Mouse (Mus musculus): Measurements from ENCODE around the gene Hist1h2bq. TPM values are rescaled to one million over a fixed set of nuclear protein-coding genes. Genes with fewer than 3 reads are reported as not detected.

Hist1h2bq gene
- polyA plus RNA-seq, 1 experiment from 2014 or later: 3.0 TPM

DNA sequence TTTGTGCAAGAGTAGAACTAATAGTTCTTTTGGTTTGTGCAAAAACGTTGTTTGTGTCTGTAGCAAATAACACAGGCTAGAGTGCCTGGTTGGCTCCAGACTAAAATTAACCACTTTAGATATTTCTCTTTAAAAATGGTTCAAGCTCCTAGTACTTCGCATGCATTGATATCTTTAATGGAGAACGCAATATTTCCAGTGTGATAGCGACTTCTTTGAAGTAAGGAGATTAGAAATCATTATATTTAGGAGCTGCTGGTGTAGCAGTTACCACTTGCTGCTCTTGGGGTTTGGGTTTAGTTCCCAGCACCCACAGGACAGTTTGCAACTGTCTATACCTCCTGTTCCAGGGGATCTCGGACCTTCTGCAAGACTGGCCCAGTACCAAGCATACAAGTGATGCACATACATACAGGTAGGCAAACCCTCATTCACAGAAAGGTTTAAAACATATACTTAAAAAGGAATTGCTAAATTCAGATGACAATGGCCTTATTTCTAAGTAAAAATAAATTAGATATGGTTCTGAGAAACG lies 28.9 kb downstream of the Hist1h2bq start:
- no peak for ATAC-seq
- H3K4me1 ChIP-seq (ENCODE audit: insufficient read depth, low read depth, low read length): peaks cover 10% of the 10 kb centered on the region; the same call in 1 of the 2 replicates
- no peak overlapping the region for H3K27ac ChIP-seq (ENCODE audit: low read length)
- DNase-seq (ENCODE audit: low spot score): no peak
- H3K4me2 ChIP-seq (replicated peaks; ENCODE audit: low read depth, low read length): peak overlapping the region; percentile 95
- H3K36me3 ChIP-seq (ENCODE audit: insufficient read depth, low read length): no peaks in the 10 kb centered on the region
- H3K9me3 ChIP-seq (ENCODE audit: low read length): no peaks in the 10 kb centered on the region
- peak overlapping the region; percentile 63; the same call in 1 of the 2 replicates for H3K9ac ChIP-seq (replicated peaks; ENCODE audit: low read depth)
- no peaks in the 10 kb centered on the region for H3K27me3 ChIP-seq (replicated peaks; ENCODE audit: insufficient read depth, low read length)
- TF ChIP-seq EP300 (IDR thresholded peaks at IDR 0.05) (no peak), CTCF (IDR thresholded peaks at IDR 0.05) (no peak)
- whole genome bisulfite sequencing: 32% methylated on average over 6 of the region's 6 CpGs
- H3K4me3 ChIP-seq (ENCODE audit: low read depth, low read length): peak overlapping the region; percentile 52; the same call in 1 of the 2 replicates

DNA sequence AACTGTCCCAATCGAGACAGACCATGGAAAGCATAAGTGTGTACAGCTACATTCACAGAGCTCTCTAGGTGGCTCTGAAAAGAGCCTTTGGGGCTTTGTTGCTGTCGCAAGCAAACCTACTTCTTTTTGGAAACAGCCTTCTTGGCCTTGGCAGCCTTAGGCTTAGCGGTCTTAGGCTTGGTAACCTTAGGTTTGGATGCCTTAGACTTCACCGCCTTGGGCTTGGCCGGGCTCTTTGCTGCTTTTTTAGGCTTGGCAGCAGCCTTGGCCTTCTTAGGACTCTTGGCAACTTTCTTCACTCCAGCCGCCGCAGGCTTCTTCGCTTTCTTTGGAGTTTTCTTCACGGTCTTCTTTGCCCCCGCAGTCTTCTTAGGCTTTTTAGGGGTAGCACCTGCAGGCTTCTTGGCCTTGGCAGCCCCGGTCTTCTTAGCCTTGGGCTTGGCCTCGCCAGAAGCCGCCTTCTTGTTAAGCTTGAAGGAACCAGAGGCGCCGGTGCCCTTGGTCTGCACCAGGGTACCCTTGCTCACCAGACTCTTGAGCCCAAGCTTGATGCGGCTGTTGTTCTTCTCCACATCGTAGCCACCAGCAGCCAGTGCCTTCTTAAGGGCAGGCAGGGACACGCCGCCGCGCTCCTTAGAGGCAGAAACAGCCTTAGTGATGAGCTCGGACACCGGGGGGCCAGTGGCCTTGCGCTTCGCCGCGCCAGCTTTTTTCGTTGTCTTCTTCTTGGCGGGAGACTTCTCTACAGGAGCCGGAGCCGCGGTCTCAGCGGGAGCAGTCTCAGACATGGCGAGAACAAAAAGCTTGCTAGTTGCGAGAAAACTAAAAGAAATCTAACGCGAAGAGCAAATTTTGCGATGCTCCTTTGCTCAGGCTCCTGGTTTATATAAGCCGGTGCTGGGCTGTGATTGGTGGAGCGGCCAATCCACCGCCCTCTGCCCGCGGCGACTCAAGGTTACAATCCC lies 29.9 kb downstream of the Hist1h2bq start, which contains the start of gene Hist1h1b:
Gene Hist1h1b (minus strand): TSS at position 859 of the 965 bp plus-strand sequence.
- H3K4me2 ChIP-seq (replicated peaks; ENCODE audit: low read depth, low read length): peak within 1 kb of the TSS; percentile 95
- peaks cover 10% of the 10 kb centered on the region; the same call in 1 of the 2 replicates for H3K4me1 ChIP-seq (ENCODE audit: insufficient read depth, low read depth, low read length)
- peak within 1 kb of the TSS; percentile 52 for H3K4me3 ChIP-seq (ENCODE audit: low read depth, low read length)
- TF ChIP-seq CTCF (IDR thresholded peaks at IDR 0.05): no peak
- TF ChIP-seq EP300 (IDR thresholded peaks at IDR 0.05): no peak
- peak within 1 kb of the TSS; percentile 63 for H3K9ac ChIP-seq (replicated peaks; ENCODE audit: low read depth)
- no peaks in the 10 kb centered on the region for H3K27me3 ChIP-seq (replicated peaks; ENCODE audit: insufficient read depth, low read length)
- WGBS: under 1% methylated on average over 44 of the region's 44 CpGs
- DNase-seq (ENCODE audit: low spot score): peak; percentile 72
- peak within 1 kb of the TSS; percentile 86 for H3K27ac ChIP-seq (ENCODE audit: low read length)
- ATAC-seq: peak; percentile 34
- no peaks in the 10 kb centered on the region for H3K36me3 ChIP-seq (ENCODE audit: insufficient read depth, low read length)
- no peaks in the 10 kb centered on the region for H3K9me3 ChIP-seq (ENCODE audit: low read length)

DNA sequence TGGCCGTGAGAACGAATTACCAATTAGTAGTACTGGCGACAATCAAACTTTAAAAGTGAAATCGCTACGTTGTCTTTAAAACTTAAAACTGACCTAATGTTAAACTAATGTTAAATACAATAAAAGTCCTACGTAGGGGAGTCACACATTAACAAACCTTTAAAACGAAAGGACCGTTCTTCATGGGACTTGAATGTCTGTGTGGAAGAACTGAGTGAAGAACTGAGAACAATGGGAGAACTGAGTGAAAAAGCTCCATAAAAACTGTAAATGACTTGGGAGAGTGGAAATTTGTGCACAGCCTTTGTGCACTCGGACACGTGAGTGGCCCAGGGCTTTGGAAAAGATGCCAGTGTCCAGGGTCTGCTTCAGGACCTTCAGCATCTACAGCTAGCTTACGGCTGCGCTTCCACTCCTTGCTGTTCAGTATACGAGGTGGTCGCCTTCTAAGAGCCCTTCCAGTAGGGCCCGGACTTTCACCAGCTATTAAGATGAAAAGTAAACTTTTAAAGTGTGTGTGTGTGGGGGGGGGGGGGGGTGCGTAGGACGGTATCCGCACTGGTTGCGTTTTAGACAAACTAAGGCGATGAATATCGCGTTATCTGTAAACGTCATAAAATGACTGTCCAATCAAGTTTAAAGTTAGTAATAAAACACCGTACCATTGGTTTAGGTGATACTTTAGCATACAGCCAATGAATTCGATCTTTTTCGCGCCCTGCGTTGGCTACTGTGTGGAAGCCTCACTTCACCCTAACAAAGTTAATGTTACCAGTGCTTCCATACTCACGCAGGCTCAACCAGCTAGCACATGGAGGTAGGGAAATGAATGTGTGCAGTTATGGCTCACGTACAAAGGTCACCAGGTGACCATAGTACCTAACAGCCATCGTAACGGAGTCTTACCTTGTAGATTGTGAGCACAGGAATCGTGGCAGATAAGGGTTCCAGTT lies 30.9 kb downstream of the Hist1h2bq start:
- 2% methylated on average over 33 of the region's 33 CpGs for WGBS
- Histone ChIP-seq H3K36me3 (ENCODE audit: insufficient read depth, low read length) (no peaks in the 10 kb centered on the region), H3K4me2 (replicated peaks; ENCODE audit: low read depth, low read length) (peak overlapping the region; percentile 95), H3K9ac (replicated peaks; ENCODE audit: low read depth) (peak overlapping the region; percentile 63), H3K27me3 (replicated peaks; ENCODE audit: insufficient read depth, low read length) (no peaks in the 10 kb centered on the region), H3K27ac (ENCODE audit: low read length) (peak overlapping the region; percentile 86), H3K4me1 (ENCODE audit: insufficient read depth, low read depth, low read length) (peaks cover 10% of the 10 kb centered on the region; the same call in 1 of the 2 replicates), H3K9me3 (ENCODE audit: low read length) (no peaks in the 10 kb centered on the region), H3K4me3 (ENCODE audit: low read depth, low read length) (peak overlapping the region; percentile 52)
- ATAC-seq: peak; percentile 90
- peak; percentile 56 for TF ChIP-seq EP300 (IDR thresholded peaks at IDR 0.05)
- TF ChIP-seq CTCF (IDR thresholded peaks at IDR 0.05): no peak
- DNase-seq (ENCODE audit: low spot score): peak; percentile 98

Small RNAs within 50 kb of the gene (microRNA-seq; reads per million reads assigned to microRNA genes)
- gene Gm19658 (not detected), gene Gm44346 (not detected), gene Gm44466 (not detected)

Other genes with a start within 250 kb of the Hist1h2bq start
- gene Olfr1364, start 228.4 kb downstream of the Hist1h2bq start, polyA plus RNA-seq (2015; fragmentation: Nextera tagmentation; extraction: Ambion mirVana): not detected in 2 replicates
- gene Olfr1362, start 196.2 kb downstream of the Hist1h2bq start, polyA plus RNA-seq (2015; fragmentation: Nextera tagmentation; extraction: Ambion mirVana): not detected in 2 replicates
- not detected in 2 replicates for gene Olfr11, start 167.7 kb downstream of the Hist1h2bq start, polyA plus RNA-seq (2015; fragmentation: Nextera tagmentation; extraction: Ambion mirVana)
- gene Olfr1361, start 146.8 kb downstream of the Hist1h2bq start, polyA plus RNA-seq (2015; fragmentation: Nextera tagmentation; extraction: Ambion mirVana): not detected in 2 replicates
- gene Olfr1360, start 132.8 kb downstream of the Hist1h2bq start, polyA plus RNA-seq (2015; fragmentation: Nextera tagmentation; extraction: Ambion mirVana): not detected in 2 replicates
- not detected in 2 replicates for gene Olfr1359, start 112.1 kb downstream of the Hist1h2bq start, polyA plus RNA-seq (2015; fragmentation: Nextera tagmentation; extraction: Ambion mirVana)
- gene Hist1h2bl, start 94.1 kb downstream of the Hist1h2bq start, polyA plus RNA-seq (2015; fragmentation: Nextera tagmentation; extraction: Ambion mirVana): not detected in 2 replicates
- 5.4 TPM in 1 of 2 replicates, not detected in the other for gene Hist1h2ai, start 93.8 kb downstream of the Hist1h2bq start, polyA plus RNA-seq (2015; fragmentation: Nextera tagmentation; extraction: Ambion mirVana)
- gene Hist1h3h, start 92.5 kb downstream of the Hist1h2bq start, polyA plus RNA-seq (2015; fragmentation: Nextera tagmentation; extraction: Ambion mirVana): 2.0 TPM in 1 of 2 replicates, not detected in the other
- 0.66 and 0.67 TPM in 2 replicates for gene Hist1h2bm, start 88.2 kb downstream of the Hist1h2bq start, polyA plus RNA-seq (2015; fragmentation: Nextera tagmentation; extraction: Ambion mirVana)
- gene Hist1h4j, start 75.1 kb downstream of the Hist1h2bq start, polyA plus RNA-seq (2015; fragmentation: Nextera tagmentation; extraction: Ambion mirVana): not detected in 2 replicates
- gene Hist1h4k, start 59.7 kb downstream of the Hist1h2bq start, polyA plus RNA-seq (2015; fragmentation: Nextera tagmentation; extraction: Ambion mirVana): 0.84 and 0.89 TPM in 2 replicates
- 7.5 and 9.4 TPM in 2 replicates for gene Hist1h2ak, start 56.4 kb downstream of the Hist1h2bq start, polyA plus RNA-seq (2015; fragmentation: Nextera tagmentation; extraction: Ambion mirVana)
- 1.1 and 1.3 TPM in 2 replicates for gene Hist1h2bn, start 56.1 kb downstream of the Hist1h2bq start, polyA plus RNA-seq (2015; fragmentation: Nextera tagmentation; extraction: Ambion mirVana)
- gene Hist1h1b, start 29.6 kb downstream of the Hist1h2bq start, polyA plus RNA-seq (2015; fragmentation: Nextera tagmentation; extraction: Ambion mirVana): 1.4 and 2.4 TPM in 2 replicates
- 14.5 and 16.9 TPM in 2 replicates for gene Hist1h3i, start 26.8 kb downstream of the Hist1h2bq start, polyA plus RNA-seq (2015; fragmentation: Nextera tagmentation; extraction: Ambion mirVana)
- gene Hist1h2an, start 23.0 kb downstream of the Hist1h2bq start, polyA plus RNA-seq (2015; fragmentation: Nextera tagmentation; extraction: Ambion mirVana): 1.3 TPM in 1 of 2 replicates, not detected in the other
- 0.61 and 0.95 TPM in 2 replicates for gene Hist1h2bp, start 22.7 kb downstream of the Hist1h2bq start, polyA plus RNA-seq (2015; fragmentation: Nextera tagmentation; extraction: Ambion mirVana)
- gene Hist1h2ao, start 268 bp upstream of the Hist1h2bq start, polyA plus RNA-seq (2015; fragmentation: Nextera tagmentation; extraction: Ambion mirVana): not detected in 2 replicates
- gene Hist1h4m, start 1.5 kb upstream of the Hist1h2bq start, polyA plus RNA-seq (2015; fragmentation: Nextera tagmentation; extraction: Ambion mirVana): 0.90 TPM in 1 of 2 replicates, not detected in the other
- gene Hist1h4n, start 22.0 kb upstream of the Hist1h2bq start, polyA plus RNA-seq (2015; fragmentation: Nextera tagmentation; extraction: Ambion mirVana): 4.6 and 6.0 TPM in 2 replicates
- 382 and 386 TPM in 2 replicates for gene Hist1h2ap, start 23.3 kb upstream of the Hist1h2bq start, polyA plus RNA-seq (2015; fragmentation: Nextera tagmentation; extraction: Ambion mirVana)
- gene Hist1h2br, start 23.5 kb upstream of the Hist1h2bq start, polyA plus RNA-seq (2015; fragmentation: Nextera tagmentation; extraction: Ambion mirVana): 3.0 and 3.8 TPM in 2 replicates
- 2.5 and 3.4 TPM in 2 replicates for gene Zfp184, start 134.9 kb upstream of the Hist1h2bq start, polyA plus RNA-seq (2015; fragmentation: Nextera tagmentation; extraction: Ambion mirVana)
- not detected in 2 replicates for gene Pom121l2, start 171.0 kb upstream of the Hist1h2bq start, polyA plus RNA-seq (2015; fragmentation: Nextera tagmentation; extraction: Ambion mirVana)
- 0.62 and 1.1 TPM in 2 replicates for gene Prss16, start 199.5 kb upstream of the Hist1h2bq start, polyA plus RNA-seq (2015; fragmentation: Nextera tagmentation; extraction: Ambion mirVana)
- 4.2 and 5.2 TPM in 2 replicates for gene Hist1h2ah, start 225.4 kb upstream of the Hist1h2bq start, polyA plus RNA-seq (2015; fragmentation: Nextera tagmentation; extraction: Ambion mirVana)
- gene Hist1h2bk, start 225.7 kb upstream of the Hist1h2bq start, polyA plus RNA-seq (2015; fragmentation: Nextera tagmentation; extraction: Ambion mirVana): 0.45 and 0.81 TPM in 2 replicates
- 4.1 and 4.6 TPM in 2 replicates for gene Hist1h4i, start 231.2 kb upstream of the Hist1h2bq start, polyA plus RNA-seq (2015; fragmentation: Nextera tagmentation; extraction: Ambion mirVana)
- 2.7 TPM in 1 of 2 replicates, not detected in the other for gene Hist1h2ag, start 232.7 kb upstream of the Hist1h2bq start, polyA plus RNA-seq (2015; fragmentation: Nextera tagmentation; extraction: Ambion mirVana)
- gene Hist1h2bj, start 233.0 kb upstream of the Hist1h2bq start, polyA plus RNA-seq (2015; fragmentation: Nextera tagmentation; extraction: Ambion mirVana): 1.0 and 1.5 TPM in 2 replicates

Data from lung, postnatal 0 days (tissue).